Mouse (Mus musculus) megakaryocyte, embryonic 14.5 days (primary cell): ENCODE measurements at regions not wholly inside any gene's neighbourhood (a gene's known extent, or its start where the extent isn't known, plus 50 kb on each side); places are given as distances from the start of the nearest gene placed in this dataset.

ENCODE experiments used
- FLI1 ChIP-seq: IDR thresholded peaks from 2 replicates; pipeline ENCODE4 v1.6.1; 2012; ENCODE audit warnings: low read length, inconsistent platforms, mixed read lengths
- GATA1 ChIP-seq: IDR thresholded peaks from 3 replicates; pipeline ENCODE4 v1.6.1; 2012; ENCODE audit warnings: mixed read lengths, low read length, inconsistent platforms, borderline replicate concordance

GRCm38 (mm10) chr3:40169590-40169989 lies 361.5 kb upstream of the Intu start:
- TF ChIP-seq GATA1 (no peak), FLI1 (no peak)
